Mouse (Mus musculus) liver, embryonic 14.5 days (tissue): ENCODE results near the gene Unc93b1.

Experiments
- CTCF ChIP-seq: IDR thresholded peaks from 2 replicates; pipeline ENCODE4 v1.5.1; 2016; ENCODE audit warnings: antibody characterized with exemption, low read depth, control low read depth
- EP300 ChIP-seq: IDR thresholded peaks from 2 replicates; pipeline ENCODE4 v1.6.1; 2016; ENCODE audit warnings: antibody characterized with exemption, low read depth

GRCm38 (mm10) chr19:3898952-3899351, 36.0 kb upstream of the Unc93b1 start:
- TF ChIP-seq CTCF (no peak), EP300 (no peak)
